Mouse (Mus musculus): ENCODE measurements around the gene Tmco4.

Tmco4 gene

GRCm38 (mm10) chr4:139019413-139019812, 46.7 kb downstream of the Tmco4 start:
- no peak for DNase-seq (ENCODE audit: low spot score)

DNA sequence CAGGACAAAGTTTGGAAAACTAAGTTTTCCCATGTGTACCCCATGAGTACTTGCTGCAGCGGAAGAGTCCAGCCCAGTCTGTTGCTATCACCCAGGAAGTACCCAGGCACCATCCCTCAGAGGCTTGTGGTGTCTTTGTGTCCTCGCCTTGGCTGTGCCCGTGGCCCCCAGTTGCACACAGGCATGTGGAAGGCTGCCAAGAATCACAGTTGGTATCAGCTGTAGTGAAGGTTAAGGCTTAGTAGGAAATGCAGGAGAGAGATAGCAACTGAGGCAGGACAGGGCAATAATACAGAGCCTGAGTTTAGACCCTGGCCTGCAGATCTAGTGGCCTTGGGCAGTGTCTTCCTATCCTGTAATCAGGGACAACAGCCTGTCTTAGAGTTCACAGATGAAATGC, 47.7 kb downstream of the Tmco4 start:
- no peak for DNase-seq (ENCODE audit: low spot score)

GRCm38 (mm10) chr4:139024379-139024778, 51.7 kb downstream of the Tmco4 start:
- no peak for DNase-seq (ENCODE audit: low spot score)

GRCm38 (mm10) chr4:139030675-139031074, 58.0 kb downstream of the Tmco4 start:
- no peak for DNase-seq (ENCODE audit: low spot score)

GRCm38 (mm10) chr4:139032521-139032920, 59.8 kb downstream of the Tmco4 start:
- DNase-seq (ENCODE audit: low spot score): no peak

DNA sequence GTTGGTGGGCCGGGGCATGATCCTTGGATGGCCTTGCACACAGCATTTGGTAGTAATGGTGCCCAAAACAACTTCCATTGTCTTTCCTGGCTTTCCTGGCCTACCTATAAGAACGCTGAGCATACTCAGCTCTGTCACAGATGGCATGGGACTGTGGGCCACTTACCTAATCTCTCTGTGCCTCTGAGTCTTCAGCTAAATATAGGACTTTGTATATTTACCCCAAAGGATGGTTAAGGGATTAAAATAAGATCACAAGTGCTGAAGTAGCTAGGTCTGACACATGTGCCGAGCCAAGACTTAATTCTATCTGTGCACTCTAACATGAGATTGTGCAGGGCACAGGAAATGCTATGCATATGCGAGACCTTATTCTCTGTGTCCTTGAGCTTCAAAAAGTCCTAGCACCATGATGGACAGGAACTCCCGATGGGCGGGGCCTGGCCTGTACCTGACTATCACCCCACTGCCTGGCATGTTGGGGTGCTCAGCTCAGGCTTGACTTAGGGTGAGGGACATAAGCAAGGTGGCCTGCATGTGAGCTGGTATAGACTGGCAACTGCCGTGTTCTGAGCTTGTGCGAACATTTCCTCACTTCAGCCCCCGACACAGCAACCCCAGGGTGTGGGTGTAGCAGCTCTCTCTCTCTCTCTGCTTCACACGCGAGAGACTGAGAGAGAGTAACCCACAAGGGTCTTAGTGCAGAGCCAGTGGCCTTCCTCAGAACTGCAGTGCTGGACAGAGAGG, 60.7 kb downstream of the Tmco4 start:
- no peak for DNase-seq (ENCODE audit: low spot score)

GRCm38 (mm10) chr4:139034010-139034367, 61.3 kb downstream of the Tmco4 start:
- DNase-seq (ENCODE audit: low spot score): no peak

DNA sequence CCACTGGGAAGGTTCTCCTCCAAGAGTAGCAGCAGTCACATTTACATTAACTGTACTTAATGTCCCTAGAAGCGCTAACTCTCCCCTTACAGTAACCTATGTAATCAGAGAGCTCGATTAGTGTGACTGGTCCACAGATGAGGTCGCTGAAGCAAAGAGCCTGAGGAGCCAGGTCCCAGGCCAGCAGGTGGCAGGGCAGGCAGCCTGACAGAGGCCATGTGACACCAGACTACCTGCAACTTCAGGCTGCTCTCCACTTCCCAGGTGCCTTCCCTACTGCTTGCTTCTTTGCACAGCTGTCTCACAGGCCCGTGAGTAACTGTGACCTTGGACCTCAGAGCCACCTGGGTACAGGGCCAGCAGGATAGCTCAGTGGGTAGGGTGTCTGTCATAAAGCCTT, 61.9 kb downstream of the Tmco4 start:
- no peak for DNase-seq (ENCODE audit: low spot score)

DNA sequence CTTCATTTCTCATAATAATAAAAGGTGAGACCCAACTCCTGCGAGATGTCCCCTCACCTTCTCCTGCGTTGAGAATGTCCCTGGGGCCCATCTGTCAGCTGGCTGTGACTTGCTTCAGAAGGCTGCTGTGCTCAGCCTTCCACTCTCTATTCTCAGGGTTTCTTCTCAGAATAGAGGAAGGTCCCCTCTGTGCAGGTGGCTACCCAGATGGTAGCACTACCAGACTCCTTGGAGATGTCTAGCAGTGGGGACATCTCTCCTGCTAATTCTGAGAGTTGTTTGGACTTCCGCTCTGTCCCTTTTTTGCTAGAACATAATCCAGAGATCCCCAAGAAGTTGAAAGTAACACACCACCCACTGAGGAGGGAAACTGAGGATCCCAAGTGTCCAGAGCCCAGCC, 62.3 kb downstream of the Tmco4 start:
- no peak for DNase-seq (ENCODE audit: low spot score)

DNA sequence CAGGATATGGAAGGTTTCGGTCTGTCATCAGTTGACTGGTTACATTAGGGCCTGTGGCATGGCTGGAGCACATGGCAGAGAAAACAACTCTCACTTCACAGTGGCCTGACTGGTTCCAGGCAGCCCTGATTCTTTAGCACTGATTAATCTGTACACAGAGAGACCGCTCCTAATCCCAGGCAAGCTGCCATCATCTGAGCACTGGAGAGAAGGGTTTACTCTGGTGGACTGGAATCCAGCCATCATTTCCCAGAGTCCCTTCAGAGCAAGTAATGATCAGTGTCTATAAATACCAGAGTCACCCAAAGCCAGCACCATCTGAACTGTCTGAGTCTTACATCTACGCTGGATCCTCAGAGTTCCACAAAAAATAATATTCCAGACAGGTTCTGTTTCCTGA, 63.1 kb downstream of the Tmco4 start:
- no peak for DNase-seq (ENCODE audit: low spot score)

GRCm38 (mm10) chr4:139037795-139038607, 65.3 kb downstream of the Tmco4 start:
- DNase-seq (ENCODE audit: low spot score): no peak

DNA sequence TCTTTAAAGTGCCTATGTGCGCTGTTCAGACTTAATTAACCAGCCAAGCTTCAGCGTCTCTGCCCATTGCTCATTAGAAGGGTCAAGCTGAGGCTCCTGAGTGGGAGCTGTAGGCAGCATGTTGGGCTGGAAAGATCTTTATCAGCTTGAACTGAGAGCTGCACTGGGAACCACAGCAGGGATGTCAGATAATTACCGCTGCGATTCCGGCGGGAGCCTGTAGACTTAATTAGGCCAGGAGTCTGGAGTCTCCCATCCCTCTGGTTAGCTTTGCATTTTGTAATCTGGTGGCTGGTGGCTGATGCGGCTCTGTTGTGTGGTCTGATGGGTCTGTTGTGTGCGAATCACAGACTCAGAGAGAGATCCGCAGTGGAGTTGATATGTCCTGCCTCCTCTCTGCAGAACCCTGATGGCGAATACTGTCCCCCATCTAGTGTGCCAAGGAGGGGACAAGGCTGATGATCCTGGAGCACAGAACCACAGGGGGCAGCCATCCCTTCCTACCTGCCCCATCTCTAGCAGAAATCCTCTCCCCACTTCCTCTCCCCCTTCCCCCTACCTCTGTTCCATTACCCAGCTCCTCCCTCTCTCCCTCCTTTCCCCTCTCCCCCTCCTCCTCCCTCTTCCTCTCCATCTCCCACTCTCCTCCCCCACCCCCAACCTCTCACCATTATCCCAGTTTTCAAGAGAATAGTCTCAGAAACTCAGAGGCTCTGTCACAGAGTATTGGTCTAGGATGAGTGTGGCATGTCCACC, 67.6 kb downstream of the Tmco4 start:
- no peak for DNase-seq (ENCODE audit: low spot score)

- DNase-seq (ENCODE audit: low spot score): no peak
These were observed 69.9 kb downstream of the Tmco4 start for GRCm38 (mm10) chr4:139042611-139043010.

- no peak for DNase-seq (ENCODE audit: low spot score)
These were observed 70.9 kb downstream of the Tmco4 start for GRCm38 (mm10) chr4:139043600-139043999.

- DNase-seq (ENCODE audit: low spot score): no peak
These were observed 71.9 kb downstream of the Tmco4 start for GRCm38 (mm10) chr4:139044566-139044965.

GRCm38 (mm10) chr4:139046354-139046753, 73.7 kb downstream of the Tmco4 start:
- no peak for DNase-seq (ENCODE audit: low spot score)

- DNase-seq (ENCODE audit: low spot score): no peak
These were observed 75.8 kb downstream of the Tmco4 start for GRCm38 (mm10) chr4:139048518-139048917.

GRCm38 (mm10) chr4:139052796-139053195, 80.1 kb downstream of the Tmco4 start:
- DNase-seq (ENCODE audit: low spot score): no peak

DNA sequence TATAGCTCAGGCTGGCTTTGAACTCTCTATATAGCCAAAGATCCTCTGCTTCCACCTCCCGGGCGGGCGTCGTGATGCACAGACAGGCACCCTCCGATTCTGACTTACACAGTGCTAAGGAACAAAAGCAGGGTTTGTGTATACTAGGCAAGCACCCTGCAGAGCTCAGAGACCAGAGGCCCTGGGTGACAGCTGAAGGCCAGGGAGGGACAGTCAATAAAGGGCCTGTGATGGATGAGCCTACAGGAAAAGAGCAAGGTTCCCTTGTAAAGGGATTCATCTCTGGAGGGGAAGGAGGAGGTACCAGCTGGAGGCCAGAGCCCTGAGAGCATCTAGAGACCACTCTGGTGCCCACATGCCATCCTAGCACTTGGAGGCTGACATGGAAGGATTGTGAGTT, 80.7 kb downstream of the Tmco4 start:
- no peak for DNase-seq (ENCODE audit: low spot score)

- no peak for DNase-seq (ENCODE audit: low spot score)
These were observed 81.7 kb downstream of the Tmco4 start for GRCm38 (mm10) chr4:139054300-139054923.

DNA sequence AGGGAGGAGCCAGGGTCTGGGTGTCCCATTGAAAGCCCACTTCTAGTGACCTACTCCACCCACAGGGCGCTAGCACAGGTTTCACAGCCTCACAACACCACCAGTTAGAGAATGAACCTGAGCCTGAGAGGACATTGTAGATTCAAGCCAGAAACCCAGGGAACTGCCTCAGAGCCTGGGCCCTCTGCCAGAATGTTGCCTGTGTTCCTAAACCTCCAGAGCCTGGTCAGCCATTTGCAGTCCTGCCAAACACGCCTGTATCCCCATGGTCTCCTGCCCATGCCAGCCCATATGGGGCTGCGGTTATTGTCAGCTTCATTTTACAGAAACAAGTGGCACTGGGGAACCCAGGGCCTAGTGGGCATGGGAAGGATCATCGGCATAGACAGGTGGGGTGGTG, 82.6 kb downstream of the Tmco4 start:
- DNase-seq (ENCODE audit: low spot score): no peak

DNA sequence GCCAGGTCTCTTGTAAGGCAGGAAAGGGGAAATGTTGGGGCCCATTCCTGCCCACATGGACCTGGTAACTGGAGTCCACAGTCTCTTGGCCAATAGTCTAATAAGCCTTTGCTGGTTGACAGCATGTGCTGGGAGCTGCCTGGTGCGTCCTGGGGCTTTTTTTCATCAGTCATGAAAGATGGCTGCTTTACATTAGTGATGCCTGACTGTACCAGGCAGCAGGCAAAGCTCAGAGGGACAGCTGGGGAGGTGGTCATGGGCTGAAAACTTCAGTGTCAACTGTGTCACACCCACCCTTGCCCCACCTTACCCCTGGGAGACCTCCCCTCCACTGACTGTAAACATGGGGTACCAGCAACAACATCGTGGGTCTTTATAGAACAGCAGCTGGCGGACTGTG, 83.1 kb downstream of the Tmco4 start:
- no peak for DNase-seq (ENCODE audit: low spot score)

Data from urinary bladder, postnatal 10 days (tissue).